Mouse (Mus musculus) heart, postnatal 0 days (tissue): Measurements from ENCODE around the gene Map4.

Source experiments
- CTCF ChIP-seq: IDR thresholded peaks from 2 replicates; pipeline ENCODE4 v1.5.1; 2016; ENCODE audit warnings: antibody characterized with exemption, control low read depth, low read depth
- EP300 ChIP-seq: IDR thresholded peaks from 2 replicates; pipeline ENCODE4 v1.6.1; 2016; ENCODE audit warnings: antibody characterized with exemption, low read depth

GRCm38 (mm10) chr9:109909102-109909501 lies 22.2 kb upstream of the Map4 start:
- TF ChIP-seq CTCF (no peak), EP300 (no peak)
